Mouse (Mus musculus) bone marrow, adult 2 months (tissue): Measurements from ENCODE around the gene Galnt12.

Experiments
- CTCF ChIP-seq: fragments of 200-500 bp; IDR thresholded peaks from 2 replicates; pipeline ENCODE4 v1.5.1; 2011; ENCODE audit warnings: low read length, control low read depth; ENCODE audit not compliant: control insufficient read depth, insufficient read depth
- POLR2A ChIP-seq: fragments of 200-500 bp; IDR thresholded peaks from 2 replicates; pipeline ENCODE4 v1.6.1; 2011; ENCODE audit warnings: low read depth, mild to moderate bottlenecking, control low read depth, low read length, borderline replicate concordance; ENCODE audit not compliant: control insufficient read depth

DNA sequence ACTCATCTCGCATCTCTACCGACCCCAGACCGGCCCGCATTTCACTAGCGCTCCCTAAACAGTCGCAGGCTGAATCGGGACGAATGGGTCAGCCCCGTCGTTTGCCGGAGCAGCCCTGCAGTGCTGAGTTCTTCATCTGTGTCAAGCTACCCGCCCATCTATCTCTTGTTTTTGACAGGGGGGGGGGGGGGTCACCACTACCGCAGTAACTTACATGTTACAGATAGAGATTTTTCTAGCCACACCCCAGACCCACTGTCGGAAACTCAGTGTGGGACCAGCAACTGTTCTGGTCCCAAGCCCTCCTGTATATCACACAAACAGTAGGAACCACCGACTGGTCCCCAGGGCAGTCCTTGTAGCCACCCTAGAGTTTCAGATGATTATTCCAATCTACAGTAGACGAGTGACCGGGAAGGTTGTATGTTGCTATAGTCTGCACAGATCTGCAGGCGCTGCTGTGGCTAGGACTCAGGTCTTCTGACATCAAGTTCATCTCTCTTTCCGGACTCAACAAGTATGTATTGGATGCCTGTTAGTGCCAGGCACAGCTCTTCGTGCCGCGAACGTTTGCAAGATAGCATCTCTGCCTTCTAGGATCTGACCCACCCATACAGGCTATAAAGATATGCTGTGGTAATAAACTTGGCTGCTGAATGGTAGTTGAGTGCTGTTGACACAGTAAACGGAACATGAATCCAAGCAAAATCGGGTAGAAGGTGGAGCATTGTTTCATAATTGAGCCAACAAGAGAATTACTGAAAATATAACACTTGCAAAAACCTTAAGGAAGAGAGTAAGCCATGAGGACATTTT lies 34.0 kb upstream of the Galnt12 start:
- TF ChIP-seq CTCF (no peak), POLR2A (no peak)
